Mouse (Mus musculus): Measurements from ENCODE around the gene Ubxn11.

DNA sequence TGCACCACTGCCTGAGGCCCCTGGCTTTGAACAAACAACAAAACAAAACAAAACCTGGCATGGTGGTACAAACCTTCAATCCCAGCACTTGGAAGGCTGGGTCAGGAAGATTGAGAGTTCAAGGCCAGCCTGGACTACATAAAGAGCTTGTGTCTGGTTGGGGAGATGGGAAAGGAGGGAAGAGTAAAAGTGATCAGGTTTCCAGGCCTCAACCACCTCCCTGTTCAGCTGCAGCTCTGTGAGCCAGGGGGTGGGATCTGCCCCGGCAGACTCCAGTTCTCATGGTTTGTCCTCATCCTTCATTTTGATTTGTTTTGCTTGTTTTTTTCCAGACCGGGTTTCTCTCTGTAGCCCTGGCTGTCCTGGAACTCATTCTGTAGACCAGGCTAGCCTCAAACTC lies 14.1 kb downstream of the Ubxn11 start:
- TF ChIP-seq CTCF (conservative IDR thresholded peaks at IDR 0.05; ENCODE audit: low read length) (no peak), POU5F1 (IDR thresholded peaks at IDR 0.05; ENCODE audit: borderline replicate concordance, low read length) (no peak)
